In genomic region chr11:119359089-119359488, GRCm38 (mm10) we compare ENCODE assay signal across 15 mouse cellular contexts. TPM values are rescaled to one million over a fixed set of nuclear protein-coding genes. Genes with fewer than 3 reads are reported as not detected.
"Had no signal": no experiment of that assay in that cellular context is flagged by ENCODE, and none has a peak within 500 bp of the region (broad histone marks: within the 10 kb centered on the region; RNA-seq: fewer than 3 reads in every experiment).

No protein-coding gene starts in this region.

- DNase-seq: left cerebral cortex, postnatal 4 days; liver; liver, embryonic 13.5 days; liver, postnatal 0 days; lung, adult 18-20 months; lung, adult 2 months; lung, embryonic 14.5 days; lung, postnatal 10 days; lung, postnatal 14 days; lung, postnatal 36 days; lung, postnatal 4 days; midbrain, embryonic 14.5 days had no signal

RNA-seq across cellular contexts. Expression of gene Card14, which starts 51.5 kb away (rescaled TPM):
- total RNA-seq: megakaryocyte progenitor cell, adult 5-6 weeks; megakaryocyte-erythroid progenitor cell, adult 5-6 weeks; monocyte, adult 5-6 weeks had no signal
